Mouse (Mus musculus) frontal cortex, adult (tissue): Measurements from ENCODE around the gene Mcidas.
A peak's percentile ranks its signal among the peaks of the same experiment; 100 is the strongest.

ENCODE experiments used
- ATAC-seq: cut with Nextera tagmentation; 2 replicates; pipeline ENCODE4 v1.9.2; 2017; ENCODE audit warnings: mild to moderate bottlenecking, moderate library complexity, mixed read lengths; ENCODE audit not compliant: low TSS enrichment

Mcidas gene

GRCm38 (mm10) chr13:113012683-113013082 is 19.0 kb downstream of the Mcidas start:
- ATAC-seq: peak; percentile 62

GRCm38 (mm10) chr13:113013174-113013953 is 19.7 kb downstream of the Mcidas start:
- peak; percentile 85 for ATAC-seq

- ATAC-seq: no peak
Measured at GRCm38 (mm10) chr13:113021521-113021920, 27.9 kb downstream of the Mcidas start.

- no peak for ATAC-seq
Measured at GRCm38 (mm10) chr13:113022467-113022866, 28.8 kb downstream of the Mcidas start.

- ATAC-seq: no peak
Measured at GRCm38 (mm10) chr13:113023274-113024143, 29.9 kb downstream of the Mcidas start.

GRCm38 (mm10) chr13:113031351-113031750 is 37.7 kb downstream of the Mcidas start:
- ATAC-seq: peak; percentile 51

GRCm38 (mm10) chr13:113031792-113032571 is 38.3 kb downstream of the Mcidas start:
- ATAC-seq: peak; percentile 47; the same call in 1 of the 2 replicates

GRCm38 (mm10) chr13:113032831-113033230 is 39.2 kb downstream of the Mcidas start:
- no peak for ATAC-seq

GRCm38 (mm10) chr13:113034271-113034886 is 40.7 kb downstream of the Mcidas start:
- no peak for ATAC-seq

GRCm38 (mm10) chr13:113034950-113035421 is 41.3 kb downstream of the Mcidas start, which contains the start of gene Cdc20b:
Gene Cdc20b (plus strand): TSS chr13:113035111.
- peak; percentile 45; the same call in 1 of the 2 replicates for ATAC-seq

GRCm38 (mm10) chr13:113035852-113036251 is 42.2 kb downstream of the Mcidas start:
- peak; percentile 85 for ATAC-seq

GRCm38 (mm10) chr13:113044876-113045275 is 51.2 kb downstream of the Mcidas start:
- ATAC-seq: no peak

- no peak for ATAC-seq
Measured at GRCm38 (mm10) chr13:113045458-113046110, 51.9 kb downstream of the Mcidas start.

GRCm38 (mm10) chr13:113046211-113046883 is 52.7 kb downstream of the Mcidas start, which contains the start of gene Gpx8:
Gene Gpx8 (minus strand): TSS chr13:113046410.
- peak; percentile 91 for ATAC-seq

GRCm38 (mm10) chr13:113047018-113047417 is 53.4 kb downstream of the Mcidas start:
- ATAC-seq: no peak

GRCm38 (mm10) chr13:113047647-113048046 is 54.0 kb downstream of the Mcidas start:
- 0 out of 2 replicates have a peak, but pooled peaks have one; percentile 45 for ATAC-seq
